Mouse (Mus musculus) neural tube, embryonic 15.5 days (tissue): ENCODE results near the gene Apobec2. TPM values are rescaled to one million over a fixed set of nuclear protein-coding genes. Genes with fewer than 3 reads are reported as not detected.
A peak's percentile ranks its signal among the peaks of the same experiment; 100 is the strongest.

ENCODE experiments used
- ATAC-seq: fragments of 200-750 bp; cut with Nextera tagmentation; 2 replicates; pipeline ENCODE4 v1.8.0; 2017; ENCODE audit warnings: mild to moderate bottlenecking, moderate TSS enrichment, moderate library complexity; ENCODE audit not compliant: low FRiP score
- H3K27ac ChIP-seq: fragments of 300-500 bp; sonication (generic); replicated peaks from 2 replicates; pipeline ENCODE4 v1.5.1; 2015; ENCODE audit warnings: mild to moderate bottlenecking, inconsistent platforms
- H3K27me3 ChIP-seq: fragments of 300-500 bp; sonication (generic); replicated peaks from 2 replicates; pipeline ENCODE4 v1.6.1; 2015; ENCODE audit warnings: inconsistent platforms
- H3K36me3 ChIP-seq: fragments of 300-500 bp; sonication (generic); 2 replicates; pipeline ENCODE4 v1.6.1; 2015; ENCODE audit warnings: inconsistent platforms
- H3K4me1 ChIP-seq: fragments of 300-500 bp; sonication (generic); 2 replicates; pipeline ENCODE4 v1.6.1; 2015; ENCODE audit warnings: inconsistent platforms
- H3K4me2 ChIP-seq: fragments of 300-500 bp; sonication (generic); 2 replicates; pipeline ENCODE4 v1.6.1; 2015; ENCODE audit warnings: inconsistent platforms, mild to moderate bottlenecking, moderate library complexity
- H3K4me3 ChIP-seq: fragments of 300-500 bp; sonication (generic); replicated peaks from 2 replicates; pipeline ENCODE4 v1.5.1; 2015; ENCODE audit warnings: mild to moderate bottlenecking, inconsistent platforms
- H3K9ac ChIP-seq: fragments of 300-500 bp; sonication (generic); replicated peaks from 2 replicates; pipeline ENCODE4 v1.6.1; 2015; ENCODE audit warnings: mild to moderate bottlenecking, inconsistent platforms
- H3K9me3 ChIP-seq: fragments of 300-500 bp; sonication (generic); replicated peaks from 2 replicates; pipeline ENCODE4 v1.6.1; 2016; ENCODE audit warnings: inconsistent platforms
- WGBS: fragments of 180-500 bp; shearing (Covaris S2); methylation state at CpG from one replicate; pipeline ENCODE4 v1.1.7; 2015; ENCODE audit warnings: mixed read lengths; 5-methylcytosine and 5-hydroxymethylcytosine counted together
- polyA plus RNA-seq: library from polyadenylated mRNA; unstranded; fragments of >200 nt; fragmentation: Nextera tagmentation; extraction: Ambion mirVana; gene quantifications from 2 replicates; pipeline ENCODE4 v1.2.1, GENCODE M21; 2015

Apobec2 gene
- polyA plus RNA-seq, 1 experiment from 2014 or later = 5.1 TPM

- peaks cover 9% of the 10 kb centered on the region for H3K4me1 ChIP-seq
- H3K27ac ChIP-seq = no peak overlapping the region
- WGBS = 67% methylated on average over 6 of the region's 6 CpGs
- no peak overlapping the region for H3K4me2 ChIP-seq
- no peak overlapping the region for H3K4me3 ChIP-seq
- no peaks in the 10 kb centered on the region for H3K9me3 ChIP-seq
- no peaks in the 10 kb centered on the region for H3K27me3 ChIP-seq
- no peak overlapping the region for H3K9ac ChIP-seq
- no peaks in the 10 kb centered on the region for H3K36me3 ChIP-seq
- no peak for ATAC-seq
Observed at GRCm38 (mm10) chr17:48433689-48434330, 1.1 kb upstream of the Apobec2 start.

GRCm38 (mm10) chr17:48433006-48433655, 401 bp upstream of the Apobec2 start:
- WGBS = 75% methylated on average over 20 of the region's 20 CpGs
- no peak overlapping the region for H3K27ac ChIP-seq
- no peak overlapping the region for H3K4me2 ChIP-seq
- H3K27me3 ChIP-seq = no peaks in the 10 kb centered on the region
- no peaks in the 10 kb centered on the region for H3K9me3 ChIP-seq
- ATAC-seq = no peak
- H3K4me3 ChIP-seq = no peak overlapping the region
- peaks cover 9% of the 10 kb centered on the region for H3K4me1 ChIP-seq
- no peaks in the 10 kb centered on the region for H3K36me3 ChIP-seq
- no peak overlapping the region for H3K9ac ChIP-seq

- no peak overlapping the region for H3K4me3 ChIP-seq
- ATAC-seq = no peak
- H3K9me3 ChIP-seq = no peaks in the 10 kb centered on the region
- H3K9ac ChIP-seq = no peak overlapping the region
- 72% methylated on average over 5 of the region's 5 CpGs for WGBS
- H3K27me3 ChIP-seq = no peaks in the 10 kb centered on the region
- peaks cover 2% of the 10 kb centered on the region for H3K4me1 ChIP-seq
- H3K4me2 ChIP-seq = no peak overlapping the region
- H3K27ac ChIP-seq = no peak overlapping the region
- H3K36me3 ChIP-seq = no peaks in the 10 kb centered on the region
Observed at GRCm38 (mm10) chr17:48431054-48431453, 1.7 kb downstream of the Apobec2 start.

- WGBS = 55% methylated on average over 5 of the region's 5 CpGs
- Histone ChIP-seq H3K9ac (no peak overlapping the region), H3K36me3 (no peaks in the 10 kb centered on the region), H3K4me2 (no peak overlapping the region), H3K9me3 (no peaks in the 10 kb centered on the region), H3K4me3 (no peak overlapping the region), H3K27me3 (no peaks in the 10 kb centered on the region), H3K27ac (0 out of 2 replicates have a peak overlapping the region, but pooled peaks have one; percentile 18), H3K4me1 (peaks cover 7% of the 10 kb centered on the region)
- no peak for ATAC-seq
Observed at GRCm38 (mm10) chr17:48430394-48430793, 2.3 kb downstream of the Apobec2 start.

GRCm38 (mm10) chr17:48427852-48428530, 4.7 kb downstream of the Apobec2 start:
- WGBS = 70% methylated on average over 11 of the region's 11 CpGs
- H3K4me2 ChIP-seq = no peak overlapping the region

GRCm38 (mm10) chr17:48426991-48427750, 5.6 kb downstream of the Apobec2 start:
- 74% methylated on average over 13 of the region's 13 CpGs for WGBS
- H3K4me3 ChIP-seq = no peak overlapping the region
- H3K4me2 ChIP-seq = no peak overlapping the region
- ATAC-seq = no peak
- H3K4me1 ChIP-seq = peaks cover 7% of the 10 kb centered on the region
- no peak overlapping the region for H3K27ac ChIP-seq
- no peaks in the 10 kb centered on the region for H3K27me3 ChIP-seq
- no peak overlapping the region for H3K9ac ChIP-seq
- no peaks in the 10 kb centered on the region for H3K9me3 ChIP-seq
- no peaks in the 10 kb centered on the region for H3K36me3 ChIP-seq

More at GRCm38 (mm10) chr17:48427852-48428530, 4.7 kb downstream of the Apobec2 start:
- H3K27me3 ChIP-seq = no peaks in the 10 kb centered on the region
- no peak overlapping the region for H3K27ac ChIP-seq
- peaks cover 7% of the 10 kb centered on the region for H3K4me1 ChIP-seq
- H3K4me3 ChIP-seq = no peak overlapping the region
- H3K9ac ChIP-seq = no peak overlapping the region
- no peak for ATAC-seq
- H3K36me3 ChIP-seq = no peaks in the 10 kb centered on the region
- no peaks in the 10 kb centered on the region for H3K9me3 ChIP-seq

GRCm38 (mm10) chr17:48425823-48426612, 6.7 kb downstream of the Apobec2 start:
- ATAC-seq = no peak
- Histone ChIP-seq H3K9ac (no peak overlapping the region), H3K4me1 (peaks cover 7% of the 10 kb centered on the region), H3K27me3 (no peaks in the 10 kb centered on the region), H3K4me3 (no peak overlapping the region), H3K27ac (no peak overlapping the region), H3K4me2 (no peak overlapping the region), H3K36me3 (no peaks in the 10 kb centered on the region), H3K9me3 (no peaks in the 10 kb centered on the region)
- WGBS = 51% methylated on average over 9 of the region's 9 CpGs

GRCm38 (mm10) chr17:48424237-48424636, 8.5 kb downstream of the Apobec2 start:
- H3K4me2 ChIP-seq = no peak overlapping the region
- peaks cover 7% of the 10 kb centered on the region for H3K4me1 ChIP-seq
- ATAC-seq = no peak
- H3K9ac ChIP-seq = no peak overlapping the region
- H3K4me3 ChIP-seq = no peak overlapping the region
- no peaks in the 10 kb centered on the region for H3K36me3 ChIP-seq
- H3K27ac ChIP-seq = no peak overlapping the region
- 92% methylated on average over 9 of the region's 9 CpGs for WGBS
- H3K27me3 ChIP-seq = no peaks in the 10 kb centered on the region
- no peaks in the 10 kb centered on the region for H3K9me3 ChIP-seq

- no peak overlapping the region for H3K27ac ChIP-seq
- no peak for ATAC-seq
- H3K4me3 ChIP-seq = no peak overlapping the region
- no peak overlapping the region for H3K9ac ChIP-seq
- no peaks in the 10 kb centered on the region for H3K27me3 ChIP-seq
- H3K4me2 ChIP-seq = no peak overlapping the region
- H3K9me3 ChIP-seq = no peaks in the 10 kb centered on the region
- WGBS = 64% methylated on average over 2 of the region's 2 CpGs
- H3K4me1 ChIP-seq = no peaks in the 10 kb centered on the region
- H3K36me3 ChIP-seq = peaks cover 6% of the 10 kb centered on the region; the same call in 1 of the 2 replicates
Observed at GRCm38 (mm10) chr17:48419571-48419970, 13.2 kb downstream of the Apobec2 start.

GRCm38 (mm10) chr17:48418781-48419180, 13.9 kb downstream of the Apobec2 start:
- H3K27me3 ChIP-seq = no peaks in the 10 kb centered on the region
- H3K27ac ChIP-seq = no peak overlapping the region
- no peaks in the 10 kb centered on the region for H3K9me3 ChIP-seq
- H3K36me3 ChIP-seq = peaks cover 10% of the 10 kb centered on the region; the same call in 1 of the 2 replicates
- no peak overlapping the region for H3K4me2 ChIP-seq
- ATAC-seq = no peak
- H3K4me3 ChIP-seq = no peak overlapping the region
- H3K9ac ChIP-seq = no peak overlapping the region
- WGBS = 100% methylated on average over 1 of the region's 1 CpGs
- H3K4me1 ChIP-seq = no peaks in the 10 kb centered on the region

- Histone ChIP-seq H3K4me3 (no peak overlapping the region), H3K4me2 (no peak overlapping the region), H3K27me3 (no peaks in the 10 kb centered on the region), H3K9ac (no peak overlapping the region), H3K36me3 (peaks cover 10% of the 10 kb centered on the region; the same call in 1 of the 2 replicates), H3K9me3 (no peaks in the 10 kb centered on the region), H3K27ac (no peak overlapping the region), H3K4me1 (no peaks in the 10 kb centered on the region)
- no peak for ATAC-seq
- 86% methylated on average over 7 of the region's 7 CpGs for WGBS
Observed at GRCm38 (mm10) chr17:48418174-48418573, 14.6 kb downstream of the Apobec2 start.
